Mouse (Mus musculus): ENCODE measurements at regions not wholly inside any gene's neighbourhood (a gene's known extent, or its start where the extent isn't known, plus 50 kb on each side); places are given as distances from the start of the nearest gene placed in this dataset.

- no peaks in the 10 kb centered on the region for H3K79me2 ChIP-seq (ENCODE audit: control insufficient read depth, insufficient read depth)
- H3K4me3 ChIP-seq: no peak overlapping the region
- no peak for TF ChIP-seq TCF3 (IDR thresholded peaks at IDR 0.05; ENCODE audit: insufficient read length, low read depth)
- no peak for TF ChIP-seq POLR2AphosphoS2 (IDR thresholded peaks at IDR 0.05; ENCODE audit: insufficient read length, low read depth)
- no peak for TF ChIP-seq E2F4 (IDR thresholded peaks at IDR 0.05; ENCODE audit: insufficient read depth)
- no peak for TF ChIP-seq USF1 (IDR thresholded peaks at IDR 0.05; ENCODE audit: low read depth)
- TF ChIP-seq CEBPB (IDR thresholded peaks at IDR 0.05; ENCODE audit: insufficient read depth, poor library complexity, severe bottlenecking): no peak
- TF ChIP-seq MYOD1 (IDR thresholded peaks at IDR 0.05; ENCODE audit: control insufficient read depth in 1 of 3, insufficient read length in 2 of 3, low read depth in 2 of 3): no peak
- no peak for TF ChIP-seq SRF (IDR thresholded peaks at IDR 0.05; ENCODE audit: control insufficient read depth, insufficient read length, low read depth)
- TF ChIP-seq REST (IDR thresholded peaks at IDR 0.05; ENCODE audit: insufficient read depth, insufficient read length): no peak
- no peak for TF ChIP-seq TCF12 (IDR thresholded peaks at IDR 0.05; ENCODE audit: insufficient read depth, poor library complexity, severe bottlenecking)
- no peak for TF ChIP-seq MAX (IDR thresholded peaks at IDR 0.05; ENCODE audit: low read depth)
- no peak for TF ChIP-seq MYOG (IDR thresholded peaks at IDR 0.05; ENCODE audit: control insufficient read depth in 1 of 3, insufficient read depth in 1 of 3, insufficient read length in 2 of 3, low read depth in 2 of 3)
- TF ChIP-seq POLR2A (IDR thresholded peaks at IDR 0.05; ENCODE audit: insufficient read length, low read depth): no peak
- H3K27me3 ChIP-seq (ENCODE audit: control insufficient read depth, insufficient read depth, insufficient read length): no peaks in the 10 kb centered on the region
- H3ac ChIP-seq (ENCODE audit: control insufficient read depth, insufficient read length): no peak overlapping the region
- no peak overlapping the region for H3K4me2 ChIP-seq (ENCODE audit: low read depth)
- no peaks in the 10 kb centered on the region for H3K36me3 ChIP-seq (ENCODE audit: control insufficient read depth, insufficient read depth)
These were observed 76.8 kb upstream of the Crbn start for GRCm38 (mm10) chr6:106876690-106877089.

- Histone ChIP-seq H3K4me2 (ENCODE audit: low read depth) (no peak overlapping the region), H3ac (ENCODE audit: control insufficient read depth, insufficient read length) (no peak overlapping the region), H3K79me2 (ENCODE audit: control insufficient read depth, insufficient read depth) (no peaks in the 10 kb centered on the region), H3K36me3 (ENCODE audit: control insufficient read depth, insufficient read depth) (no peaks in the 10 kb centered on the region), H3K4me3 (no peak overlapping the region), H3K27me3 (ENCODE audit: control insufficient read depth, insufficient read depth, insufficient read length) (no peaks in the 10 kb centered on the region)
- TF ChIP-seq POLR2AphosphoS2 (IDR thresholded peaks at IDR 0.05; ENCODE audit: insufficient read length, low read depth): no peak
- no peak for TF ChIP-seq TCF12 (IDR thresholded peaks at IDR 0.05; ENCODE audit: insufficient read depth, poor library complexity, severe bottlenecking)
- no peak for TF ChIP-seq TCF3 (IDR thresholded peaks at IDR 0.05; ENCODE audit: insufficient read length, low read depth)
- no peak for TF ChIP-seq E2F4 (IDR thresholded peaks at IDR 0.05; ENCODE audit: insufficient read depth)
- no peak for TF ChIP-seq POLR2A (IDR thresholded peaks at IDR 0.05; ENCODE audit: insufficient read length, low read depth)
- no peak for TF ChIP-seq REST (IDR thresholded peaks at IDR 0.05; ENCODE audit: insufficient read depth, insufficient read length)
- TF ChIP-seq CEBPB (IDR thresholded peaks at IDR 0.05; ENCODE audit: insufficient read depth, poor library complexity, severe bottlenecking): no peak
- no peak for TF ChIP-seq MYOG (IDR thresholded peaks at IDR 0.05; ENCODE audit: control insufficient read depth in 1 of 3, insufficient read depth in 1 of 3, insufficient read length in 2 of 3, low read depth in 2 of 3)
These were observed 92.2 kb upstream of the Crbn start for GRCm38 (mm10) chr6:106891879-106892638.

GRCm38 (mm10) chr6:106892639-106892934 is 92.7 kb upstream of the Crbn start:
- no peak overlapping the region for H3K4me3 ChIP-seq
- no peaks in the 10 kb centered on the region for H3K27me3 ChIP-seq (ENCODE audit: control insufficient read depth, insufficient read depth, insufficient read length)
- H3K79me2 ChIP-seq (ENCODE audit: control insufficient read depth, insufficient read depth): no peaks in the 10 kb centered on the region
- no peak overlapping the region for H3K4me2 ChIP-seq (ENCODE audit: low read depth)
- H3ac ChIP-seq (ENCODE audit: control insufficient read depth, insufficient read length): no peak overlapping the region
- no peaks in the 10 kb centered on the region for H3K36me3 ChIP-seq (ENCODE audit: control insufficient read depth, insufficient read depth)
- no peak for TF ChIP-seq SRF (IDR thresholded peaks at IDR 0.05; ENCODE audit: control insufficient read depth, insufficient read length, low read depth)

GRCm38 (mm10) chr6:106903953-106904683 is 104.2 kb upstream of the Crbn start:
- TF ChIP-seq CEBPB (IDR thresholded peaks at IDR 0.05; ENCODE audit: insufficient read depth, poor library complexity, severe bottlenecking) (no peak), POLR2A (IDR thresholded peaks at IDR 0.05; ENCODE audit: insufficient read length, low read depth) (no peak), MYOG (IDR thresholded peaks at IDR 0.05; ENCODE audit: control insufficient read depth in 1 of 3, insufficient read depth in 1 of 3, insufficient read length in 2 of 3, low read depth in 2 of 3) (no peak), TCF12 (IDR thresholded peaks at IDR 0.05; ENCODE audit: insufficient read depth, poor library complexity, severe bottlenecking) (no peak), USF1 (IDR thresholded peaks at IDR 0.05; ENCODE audit: low read depth) (no peak), POLR2AphosphoS2 (IDR thresholded peaks at IDR 0.05; ENCODE audit: insufficient read length, low read depth) (no peak), MAX (IDR thresholded peaks at IDR 0.05; ENCODE audit: low read depth) (no peak), TCF3 (IDR thresholded peaks at IDR 0.05; ENCODE audit: insufficient read length, low read depth) (no peak), REST (IDR thresholded peaks at IDR 0.05; ENCODE audit: insufficient read depth, insufficient read length) (no peak), SRF (IDR thresholded peaks at IDR 0.05; ENCODE audit: control insufficient read depth, insufficient read length, low read depth) (no peak), E2F4 (IDR thresholded peaks at IDR 0.05; ENCODE audit: insufficient read depth) (no peak), MYOD1 (IDR thresholded peaks at IDR 0.05; ENCODE audit: control insufficient read depth in 1 of 3, insufficient read length in 2 of 3, low read depth in 2 of 3) (no peak)
- Histone ChIP-seq H3K27me3 (ENCODE audit: control insufficient read depth, insufficient read depth, insufficient read length) (no peaks in the 10 kb centered on the region), H3ac (ENCODE audit: control insufficient read depth, insufficient read length) (no peak overlapping the region), H3K36me3 (ENCODE audit: control insufficient read depth, insufficient read depth) (no peaks in the 10 kb centered on the region), H3K4me2 (ENCODE audit: low read depth) (no peak overlapping the region), H3K4me3 (no peak overlapping the region), H3K79me2 (ENCODE audit: control insufficient read depth, insufficient read depth) (no peaks in the 10 kb centered on the region)

- Histone ChIP-seq H3K27me3 (ENCODE audit: control insufficient read depth, insufficient read depth, insufficient read length) (no peaks in the 10 kb centered on the region), H3K4me2 (ENCODE audit: low read depth) (no peak overlapping the region), H3ac (ENCODE audit: control insufficient read depth, insufficient read length) (no peak overlapping the region), H3K4me3 (no peak overlapping the region), H3K79me2 (ENCODE audit: control insufficient read depth, insufficient read depth) (no peaks in the 10 kb centered on the region), H3K36me3 (ENCODE audit: control insufficient read depth, insufficient read depth) (no peaks in the 10 kb centered on the region)
- TF ChIP-seq REST (IDR thresholded peaks at IDR 0.05; ENCODE audit: insufficient read depth, insufficient read length) (no peak), CEBPB (IDR thresholded peaks at IDR 0.05; ENCODE audit: insufficient read depth, poor library complexity, severe bottlenecking) (no peak), TCF3 (IDR thresholded peaks at IDR 0.05; ENCODE audit: insufficient read length, low read depth) (no peak), MYOD1 (IDR thresholded peaks at IDR 0.05; ENCODE audit: control insufficient read depth in 1 of 3, insufficient read length in 2 of 3, low read depth in 2 of 3) (no peak), POLR2AphosphoS2 (IDR thresholded peaks at IDR 0.05; ENCODE audit: insufficient read length, low read depth) (no peak), SRF (IDR thresholded peaks at IDR 0.05; ENCODE audit: control insufficient read depth, insufficient read length, low read depth) (no peak), POLR2A (IDR thresholded peaks at IDR 0.05; ENCODE audit: insufficient read length, low read depth) (no peak), USF1 (IDR thresholded peaks at IDR 0.05; ENCODE audit: low read depth) (no peak), E2F4 (IDR thresholded peaks at IDR 0.05; ENCODE audit: insufficient read depth) (no peak), MAX (IDR thresholded peaks at IDR 0.05; ENCODE audit: low read depth) (no peak), TCF12 (IDR thresholded peaks at IDR 0.05; ENCODE audit: insufficient read depth, poor library complexity, severe bottlenecking) (no peak), MYOG (IDR thresholded peaks at IDR 0.05; ENCODE audit: control insufficient read depth in 1 of 3, insufficient read depth in 1 of 3, insufficient read length in 2 of 3, low read depth in 2 of 3) (no peak)
These were observed 115.2 kb upstream of the Crbn start for GRCm38 (mm10) chr6:106915121-106915520.

Measured in myocyte (in vitro differentiated cells).